Mouse (Mus musculus): ENCODE measurements around the gene Ppil6. TPM values are rescaled to one million over a fixed set of nuclear protein-coding genes. Genes with fewer than 3 reads are reported as not detected.
A peak's percentile ranks its signal among the peaks of the same experiment; 100 is the strongest.

Ppil6 gene
- polyA plus RNA-seq, 1 experiment from 2014 or later = 0.95 TPM

DNA sequence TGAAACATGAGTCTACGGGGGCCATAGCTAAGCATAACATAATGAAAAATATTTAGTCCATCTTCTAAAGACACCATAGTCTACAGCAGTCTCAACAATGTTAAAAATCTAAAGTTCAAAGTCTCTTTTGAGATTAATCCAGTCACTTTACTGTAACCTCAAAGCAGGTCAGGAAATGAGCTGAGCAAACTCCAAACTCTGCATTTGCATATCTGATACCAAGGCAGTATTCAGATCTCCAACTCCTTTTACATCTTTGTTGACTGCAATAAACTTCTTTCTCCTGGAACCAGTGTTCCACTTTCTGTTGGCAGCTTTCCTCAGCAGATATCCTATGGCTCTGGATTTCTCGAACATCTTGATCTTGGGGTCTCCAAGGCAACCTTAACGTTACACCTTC, 19.5 kb upstream of the Ppil6 start:
- 87% methylated on average over 3 of the region's 3 CpGs for WGBS
- Histone ChIP-seq H3K9me3 (no peaks in the 10 kb centered on the region), H3K27ac (no peak overlapping the region), H3K27me3 (ENCODE audit: insufficient read depth, poor library complexity, severe bottlenecking) (no peaks in the 10 kb centered on the region), H3K4me3 (no peak overlapping the region), H3K4me1 (peaks cover 38% of the 10 kb centered on the region), H3K36me3 (peaks cover 6% of the 10 kb centered on the region; the same call in 1 of the 2 replicates)
- no peak for DNase-seq (ENCODE audit: low spot score)

- no peak for DNase-seq (ENCODE audit: low spot score)
- Histone ChIP-seq H3K27ac (no peak overlapping the region), H3K9me3 (no peaks in the 10 kb centered on the region), H3K4me1 (peaks cover 53% of the 10 kb centered on the region), H3K36me3 (0 out of 2 replicates have a peak, but pooled peaks cover 5% of the 10 kb centered on the region), H3K27me3 (ENCODE audit: insufficient read depth, poor library complexity, severe bottlenecking) (no peaks in the 10 kb centered on the region), H3K4me3 (no peak overlapping the region)
Measured at GRCm38 (mm10) chr10:41472534-41472933, 17.7 kb upstream of the Ppil6 start.

DNA sequence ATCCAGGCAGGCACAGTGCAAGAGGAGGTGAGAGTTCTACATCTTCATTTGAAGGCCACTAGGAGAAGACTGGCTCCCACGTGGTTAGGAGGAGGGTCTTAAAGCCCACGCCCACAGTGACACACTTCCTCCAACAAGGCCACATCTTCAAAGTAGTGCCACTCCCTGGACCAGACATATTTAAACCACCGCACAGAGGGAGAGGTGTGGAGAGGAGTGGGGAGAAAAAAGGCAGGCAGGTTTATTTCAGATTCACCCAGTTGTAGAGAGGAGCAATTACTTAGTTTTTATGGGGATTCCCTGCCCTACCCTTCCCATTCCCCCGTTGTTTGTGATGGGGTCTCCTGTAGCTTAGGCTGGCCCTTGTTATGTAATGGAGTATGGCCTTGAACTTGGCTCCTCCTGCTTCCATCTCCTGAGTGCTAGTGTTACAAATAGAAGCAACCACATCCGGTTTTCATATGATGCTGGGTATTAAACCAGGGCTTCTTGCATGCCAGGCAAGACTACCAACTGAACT, 17.2 kb upstream of the Ppil6 start:
- peaks cover 58% of the 10 kb centered on the region for H3K4me1 ChIP-seq
- H3K4me3 ChIP-seq = no peak overlapping the region
- 75% methylated on average over 5 of the region's 5 CpGs for WGBS
- no peak for DNase-seq (ENCODE audit: low spot score)
- H3K27me3 ChIP-seq (ENCODE audit: insufficient read depth, poor library complexity, severe bottlenecking) = no peaks in the 10 kb centered on the region
- H3K9me3 ChIP-seq = no peaks in the 10 kb centered on the region
- H3K27ac ChIP-seq = peak overlapping the region; percentile 80; the same call in 1 of the 2 replicates
- 0 out of 2 replicates have a peak, but pooled peaks cover 6% of the 10 kb centered on the region for H3K36me3 ChIP-seq

DNA sequence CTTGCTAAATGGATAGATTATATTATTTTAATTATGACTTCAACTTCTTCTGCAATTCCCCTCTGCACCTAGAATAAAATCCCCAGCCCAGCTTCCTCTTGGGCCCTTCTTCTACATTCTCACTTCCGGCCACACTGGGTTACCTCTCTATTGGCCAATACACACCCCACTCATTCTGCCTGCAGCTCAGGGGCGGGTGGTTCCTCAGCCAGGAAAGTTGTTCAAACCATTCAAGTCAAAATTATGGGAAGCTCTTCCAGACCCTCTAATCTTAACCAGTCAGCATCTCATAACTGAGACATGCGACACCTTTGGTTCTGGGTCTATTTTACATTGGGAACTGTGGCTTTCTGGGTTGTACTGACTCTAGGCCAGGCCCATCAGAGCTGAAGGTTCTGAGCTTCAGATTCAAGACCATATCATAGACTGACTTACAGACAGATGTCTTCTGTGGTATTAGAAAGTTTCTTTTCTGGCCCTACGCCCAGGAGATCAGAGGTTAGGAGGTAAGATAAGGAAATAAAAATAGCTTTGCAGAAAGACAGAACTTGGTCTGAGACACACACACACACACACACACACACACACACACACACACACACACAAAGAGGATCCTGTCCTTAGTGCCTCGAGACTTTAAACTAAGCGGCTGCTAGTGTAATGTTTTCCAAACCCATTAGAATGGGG, 16.3 kb upstream of the Ppil6 start:
- 42% methylated on average over 6 of the region's 6 CpGs for WGBS
- H3K9me3 ChIP-seq = no peaks in the 10 kb centered on the region
- H3K27ac ChIP-seq = peak overlapping the region; percentile 80; the same call in 1 of the 2 replicates
- H3K36me3 ChIP-seq = peaks cover 12% of the 10 kb centered on the region
- peaks cover 64% of the 10 kb centered on the region for H3K4me1 ChIP-seq
- no peaks in the 10 kb centered on the region for H3K27me3 ChIP-seq (ENCODE audit: insufficient read depth, poor library complexity, severe bottlenecking)
- no peak for DNase-seq (ENCODE audit: low spot score)
- H3K4me3 ChIP-seq = no peak overlapping the region

- Histone ChIP-seq H3K27ac (peak overlapping the region; percentile 80), H3K9me3 (no peaks in the 10 kb centered on the region), H3K4me1 (peaks cover 68% of the 10 kb centered on the region), H3K27me3 (ENCODE audit: insufficient read depth, poor library complexity, severe bottlenecking) (no peaks in the 10 kb centered on the region), H3K36me3 (peaks cover 21% of the 10 kb centered on the region), H3K4me3 (no peak overlapping the region)
- WGBS = 65% methylated on average over 1 of the region's 1 CpGs
- no peak for DNase-seq (ENCODE audit: low spot score)
Measured at GRCm38 (mm10) chr10:41474981-41475391, 15.3 kb upstream of the Ppil6 start.

GRCm38 (mm10) chr10:41476171-41477017, 13.8 kb upstream of the Ppil6 start, which contains the start of gene Mical1:
Mical1 (plus strand) TSS chr10:41476314.
- Histone ChIP-seq H3K27me3 (ENCODE audit: insufficient read depth, poor library complexity, severe bottlenecking) (no peaks in the 10 kb centered on the region), H3K27ac (peak within 1 kb of the TSS; percentile 94), H3K4me1 (peaks cover 82% of the 10 kb centered on the region), H3K4me3 (peak within 1 kb of the TSS; percentile 77), H3K9me3 (no peaks in the 10 kb centered on the region), H3K36me3 (peaks cover 31% of the 10 kb centered on the region)
- DNase-seq (ENCODE audit: low spot score) = peak; percentile 92
- under 1% methylated on average over 35 of the region's 35 CpGs for WGBS

GRCm38 (mm10) chr10:41477018-41477277, 13.3 kb upstream of the Ppil6 start:
- no peak for DNase-seq (ENCODE audit: low spot score)
- H3K9me3 ChIP-seq = no peaks in the 10 kb centered on the region
- peak overlapping the region; percentile 77 for H3K4me3 ChIP-seq
- peak overlapping the region; percentile 94 for H3K27ac ChIP-seq
- H3K4me1 ChIP-seq = peaks cover 84% of the 10 kb centered on the region
- H3K36me3 ChIP-seq = peaks cover 36% of the 10 kb centered on the region
- H3K27me3 ChIP-seq (ENCODE audit: insufficient read depth, poor library complexity, severe bottlenecking) = no peaks in the 10 kb centered on the region
- whole genome bisulfite sequencing = under 1% methylated on average over 9 of the region's 9 CpGs

- 1% methylated on average over 20 of the region's 20 CpGs for WGBS
- Histone ChIP-seq H3K4me3 (peak overlapping the region; percentile 77), H3K27me3 (ENCODE audit: insufficient read depth, poor library complexity, severe bottlenecking) (no peaks in the 10 kb centered on the region), H3K4me1 (peaks cover 81% of the 10 kb centered on the region), H3K27ac (peak overlapping the region; percentile 94), H3K9me3 (no peaks in the 10 kb centered on the region), H3K36me3 (peaks cover 42% of the 10 kb centered on the region)
- DNase-seq (ENCODE audit: low spot score) = peak; percentile 92
Measured at GRCm38 (mm10) chr10:41477278-41478181, 12.7 kb upstream of the Ppil6 start.

DNA sequence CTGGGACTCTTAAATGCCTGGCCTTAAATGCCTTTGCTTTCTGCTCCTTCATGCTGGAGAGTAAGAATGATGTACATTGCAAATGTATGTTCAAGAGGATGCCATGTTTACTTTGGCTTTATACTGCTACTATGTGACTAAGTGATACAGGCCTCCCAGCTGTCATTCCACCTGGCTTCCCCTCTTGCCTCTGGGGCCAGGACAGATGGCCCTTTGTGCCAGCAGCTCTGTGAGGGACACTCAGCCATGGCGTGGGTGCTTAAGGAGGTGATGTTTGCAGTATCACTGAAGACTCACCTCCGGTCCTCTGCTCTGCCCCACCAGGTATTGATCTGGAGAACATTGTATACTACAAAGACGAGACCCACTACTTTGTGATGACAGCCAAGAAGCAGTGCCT, 10.3 kb upstream of the Ppil6 start:
- Histone ChIP-seq H3K27me3 (ENCODE audit: insufficient read depth, poor library complexity, severe bottlenecking) (no peaks in the 10 kb centered on the region), H3K4me1 (peaks cover 58% of the 10 kb centered on the region), H3K9me3 (no peaks in the 10 kb centered on the region), H3K4me3 (no peak overlapping the region), H3K36me3 (peaks cover 66% of the 10 kb centered on the region), H3K27ac (no peak overlapping the region)
- 84% methylated on average over 3 of the region's 3 CpGs for whole genome bisulfite sequencing
- no peak for DNase-seq (ENCODE audit: low spot score)

DNA sequence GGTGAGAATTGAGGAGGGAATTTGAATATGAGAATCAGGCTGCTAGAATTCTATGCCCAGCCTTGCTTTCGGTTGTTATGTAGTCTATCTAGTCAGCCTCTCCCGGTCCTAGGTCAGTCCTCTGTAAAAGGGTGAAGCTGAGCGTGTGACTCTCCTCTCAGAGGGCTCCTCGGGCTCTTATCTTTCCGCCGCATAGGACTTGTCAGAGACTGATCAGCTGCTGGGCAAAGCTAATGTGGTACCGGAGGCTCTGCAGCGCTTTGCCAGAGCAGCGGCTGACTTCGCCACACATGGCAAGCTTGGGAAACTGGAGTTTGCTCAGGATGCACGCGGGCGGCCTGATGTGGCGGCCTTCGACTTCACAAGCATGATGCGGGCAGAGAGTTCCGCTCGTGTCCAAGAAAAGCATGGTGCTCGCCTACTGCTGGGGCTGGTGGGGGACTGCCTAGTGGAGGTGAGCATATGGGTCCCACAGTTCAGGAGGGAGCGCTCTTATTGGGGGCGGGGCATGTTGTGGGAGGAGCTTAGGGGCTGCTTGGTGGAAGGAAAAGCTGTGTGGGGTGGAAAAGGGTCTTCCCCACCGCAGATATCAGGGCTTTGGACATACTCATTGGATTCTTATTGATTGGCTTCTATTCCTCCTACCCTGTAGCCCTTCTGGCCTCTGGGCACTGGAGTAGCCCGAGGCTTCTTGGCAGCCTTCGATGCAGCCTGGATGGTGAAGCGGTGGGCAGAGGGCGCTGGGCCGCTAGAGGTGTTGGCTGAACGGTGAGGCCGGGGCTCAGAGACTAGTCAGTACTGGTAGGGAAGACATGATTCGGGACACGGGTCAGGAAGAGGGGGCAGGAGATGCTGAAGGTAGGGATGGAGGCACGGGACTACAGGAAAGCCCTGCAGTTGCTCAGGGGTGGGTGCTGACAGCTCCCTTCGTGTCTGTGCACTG, 9.0 kb upstream of the Ppil6 start:
- Histone ChIP-seq H3K4me3 (peak overlapping the region; percentile 22; the same call in 1 of the 2 replicates), H3K9me3 (no peaks in the 10 kb centered on the region), H3K36me3 (peaks cover 79% of the 10 kb centered on the region), H3K27ac (peak overlapping the region; percentile 11; the same call in 1 of the 2 replicates), H3K27me3 (ENCODE audit: insufficient read depth, poor library complexity, severe bottlenecking) (no peaks in the 10 kb centered on the region), H3K4me1 (peaks cover 47% of the 10 kb centered on the region)
- no peak for DNase-seq (ENCODE audit: low spot score)
- WGBS = 45% methylated on average over 33 of the region's 33 CpGs

DNA sequence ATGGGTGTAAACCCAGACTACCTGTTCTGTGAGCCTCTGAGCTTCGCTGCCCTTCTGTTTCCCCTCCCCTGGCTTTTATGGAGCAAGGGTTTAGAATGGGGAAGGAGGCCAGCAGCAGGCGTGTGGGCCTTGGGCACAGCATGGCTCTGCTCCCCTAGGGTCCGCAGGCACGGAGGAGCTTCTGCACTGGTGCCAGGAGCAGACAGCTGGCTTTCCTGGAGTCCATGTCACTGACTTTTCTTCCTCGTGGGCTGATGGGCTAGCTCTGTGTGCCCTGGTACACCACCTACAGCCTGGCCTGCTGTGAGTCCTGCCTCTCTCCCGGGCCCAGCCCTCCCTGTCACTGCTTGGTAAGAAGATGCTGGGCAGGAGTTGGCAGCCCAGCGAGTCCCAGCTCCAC, 7.8 kb upstream of the Ppil6 start:
- Histone ChIP-seq H3K36me3 (peaks cover 91% of the 10 kb centered on the region), H3K9me3 (no peaks in the 10 kb centered on the region), H3K27me3 (ENCODE audit: insufficient read depth, poor library complexity, severe bottlenecking) (no peaks in the 10 kb centered on the region), H3K4me3 (no peak overlapping the region), H3K4me1 (peaks cover 41% of the 10 kb centered on the region), H3K27ac (no peak overlapping the region)
- DNase-seq (ENCODE audit: low spot score) = no peak
- 81% methylated on average over 7 of the region's 7 CpGs for WGBS
